Mouse (Mus musculus) olfactory bulb, adult 2 months (tissue): ENCODE results near the gene Apopt1.

Experiments used
- CTCF ChIP-seq: fragments of 200-500 bp; IDR thresholded peaks from 2 replicates; pipeline ENCODE4 v1.5.1; 2012; ENCODE audit warnings: low read depth, mild to moderate bottlenecking, low read length, moderate library complexity; ENCODE audit not compliant: insufficient read depth
- POLR2A ChIP-seq: fragments of 200-500 bp; IDR thresholded peaks from 2 replicates; pipeline ENCODE4 v1.6.1; 2012; ENCODE audit warnings: mild to moderate bottlenecking, low read depth, low read length, moderate library complexity; ENCODE audit not compliant: insufficient read depth

DNA sequence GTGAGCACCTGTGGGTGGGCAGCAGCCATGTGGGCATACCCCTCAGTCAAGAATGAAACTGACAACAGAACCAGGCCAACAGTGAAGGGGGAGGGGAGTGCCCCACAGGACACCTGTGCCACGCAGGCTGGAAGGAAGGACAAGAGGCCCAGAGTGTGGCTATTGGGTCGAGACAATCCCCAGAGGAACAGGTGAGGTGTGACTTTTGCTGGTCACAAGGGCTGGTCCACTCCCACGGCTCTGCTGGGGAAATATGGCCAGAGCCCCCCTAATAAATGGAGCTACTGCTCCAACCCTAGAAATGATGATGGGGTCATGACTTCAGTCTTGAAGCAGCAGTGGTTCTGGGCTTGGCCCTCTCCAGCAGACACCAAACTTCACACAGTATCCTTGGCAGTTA lies 9.8 kb upstream of the Apopt1 start:
- TF ChIP-seq POLR2A (no peak), CTCF (no peak)
